Mouse (Mus musculus) CH12.LX (cell line): Measurements from ENCODE around the gene 4930402H24Rik. TPM values are rescaled to one million over a fixed set of nuclear protein-coding genes. Genes with fewer than 3 reads are reported as not detected.

Experiments
- DNase-seq: peaks from one replicate; pipeline ENCODE4 v3.0.0-alpha.2; 2013; ENCODE audit errors: extremely low read depth
- H3K27ac ChIP-seq: 2 replicates; pipeline ENCODE4 v1.5.1; 2012; ENCODE audit warnings: low read depth, mild to moderate bottlenecking, control low read depth, moderate library complexity; ENCODE audit not compliant: insufficient read depth
- H3K27me3 ChIP-seq: replicated peaks from 2 replicates; pipeline ENCODE3; 2012; ENCODE audit warnings: inconsistent platforms
- H3K36me3 ChIP-seq, 2 experiments: replicated peaks in 1 of 2; 2 replicates each; pipeline versions ENCODE3 to v1.6.1; 2012; ENCODE audit warnings: inconsistent platforms in 1 of 2, low read length in 1 of 2, mild to moderate bottlenecking in 1 of 2, mixed read lengths in 1 of 2, moderate library complexity in 1 of 2; ENCODE audit not compliant: control insufficient read depth in 1 of 2, insufficient read depth in 1 of 2
- H3K4me1 ChIP-seq, 2 experiments: 2 replicates each; pipeline ENCODE4 v1.6.1; 2012; ENCODE audit warnings: inconsistent platforms in 1 of 2, moderate library complexity in 1 of 2; ENCODE audit not compliant: insufficient read depth in 2 of 2, control insufficient read depth in 1 of 2
- H3K4me2 ChIP-seq: 2 replicates; pipeline ENCODE4 v1.6.1; 2012; ENCODE audit warnings: low read depth, mild to moderate bottlenecking, control low read depth; ENCODE audit not compliant: poor library complexity, insufficient read depth, severe bottlenecking
- H3K4me3 ChIP-seq, 3 experiments: fragments of 150-350 bp in 1 of 3; sonication (generic) in 1 of 3; replicated peaks in 1 of 3; 2 replicates each; pipeline versions ENCODE3 to v1.5.1; 2011 to 2012; ENCODE audit warnings: low read depth in 2 of 3, low read length in 2 of 3, mild to moderate bottlenecking in 2 of 3, moderate library complexity in 2 of 3, control low read depth in 1 of 3, improper control_type of control experiment in 1 of 3, inconsistent platforms in 1 of 3, mixed read lengths in 1 of 3; ENCODE audit not compliant: poor library complexity in 1 of 3
- H3K79me2 ChIP-seq: replicated peaks from 2 replicates; pipeline ENCODE4 v1.6.1; 2012; ENCODE audit warnings: mild to moderate bottlenecking, moderate library complexity; ENCODE audit not compliant: control insufficient read depth, poor library complexity, insufficient read depth, severe bottlenecking; ENCODE audit errors: extremely low read depth
- H3K9ac ChIP-seq: 2 replicates; pipeline ENCODE4 v1.6.1; 2012; ENCODE audit warnings: low read depth, mild to moderate bottlenecking, control low read depth, moderate library complexity; ENCODE audit not compliant: insufficient read depth
- H3K9me3 ChIP-seq: replicated peaks from 2 replicates; pipeline ENCODE3; 2012; ENCODE audit warnings: low read length, inconsistent platforms, mixed read lengths
- BHLHE40 ChIP-seq: IDR thresholded peaks from 2 replicates; pipeline ENCODE4 v1.6.1; 2011; ENCODE audit warnings: mild to moderate bottlenecking, low read depth, low read length, improper control_type of control experiment
- CHD1 ChIP-seq: IDR thresholded peaks from 2 replicates; pipeline ENCODE4 v1.6.1; 2012; ENCODE audit warnings: low read depth, low read length, improper control_type of control experiment, inconsistent platforms
- CHD2 ChIP-seq: IDR thresholded peaks from 2 replicates; pipeline ENCODE4 v1.6.1; 2011; ENCODE audit warnings: low read length, improper control_type of control experiment
- E2F4 ChIP-seq: IDR thresholded peaks from 2 replicates; pipeline ENCODE4 v1.6.1; 2011; ENCODE audit warnings: low read depth, low read length, improper control_type of control experiment; ENCODE audit not compliant: insufficient replicate concordance
- ETS1 ChIP-seq: conservative IDR thresholded peaks from 2 replicates; pipeline ENCODE4 v1.6.1; 2012; ENCODE audit warnings: low read depth, mild to moderate bottlenecking, inconsistent platforms, low read length, improper control_type of control experiment, moderate library complexity
- GABPA ChIP-seq: IDR thresholded peaks from 2 replicates; pipeline ENCODE4 v1.6.1; 2012; ENCODE audit warnings: low read depth, low read length, improper control_type of control experiment, inconsistent platforms; ENCODE audit not compliant: insufficient replicate concordance
- HCFC1 ChIP-seq: IDR thresholded peaks from 2 replicates; pipeline ENCODE4 v1.6.1; 2012; ENCODE audit warnings: low read depth, mild to moderate bottlenecking, inconsistent platforms, low read length, improper control_type of control experiment
- JUND ChIP-seq: conservative IDR thresholded peaks from 2 replicates; pipeline ENCODE4 v1.6.1; 2011; ENCODE audit warnings: low read depth, low read length, improper control_type of control experiment
- MAX ChIP-seq: IDR thresholded peaks from 2 replicates; pipeline ENCODE4 v1.6.1; 2011; ENCODE audit warnings: low read length, improper control_type of control experiment
- MAZ ChIP-seq: IDR thresholded peaks from 2 replicates; pipeline ENCODE4 v1.6.1; 2012; ENCODE audit warnings: low read depth, mild to moderate bottlenecking, inconsistent platforms, low read length, improper control_type of control experiment, moderate library complexity
- MYC ChIP-seq: IDR thresholded peaks from 2 replicates; pipeline ENCODE4 v1.6.1; 2011; ENCODE audit warnings: low read depth, mild to moderate bottlenecking, improper control_type of control experiment, low read length
- POLR2A ChIP-seq: IDR thresholded peaks from 2 replicates; pipeline ENCODE4 v1.6.1; 2011; ENCODE audit warnings: low read depth, mild to moderate bottlenecking, improper control_type of control experiment, low read length
- RAD21 ChIP-seq: IDR thresholded peaks from 2 replicates; pipeline ENCODE4 v1.6.1; 2011; ENCODE audit warnings: low read depth, mild to moderate bottlenecking, low read length, improper control_type of control experiment, moderate library complexity
- SMC3 ChIP-seq: IDR thresholded peaks from 2 replicates; pipeline ENCODE4 v1.6.1; 2011; ENCODE audit warnings: low read depth, low read length, improper control_type of control experiment
- ZC3H11A ChIP-seq: IDR thresholded peaks from 2 replicates; pipeline ENCODE4 v1.6.1; 2012; ENCODE audit warnings: low read depth, mild to moderate bottlenecking, inconsistent platforms, low read length, improper control_type of control experiment
- ZMIZ1 ChIP-seq: IDR thresholded peaks from 2 replicates; pipeline ENCODE4 v1.6.1; 2012; ENCODE audit warnings: low read depth, mild to moderate bottlenecking, inconsistent platforms, low read length, improper control_type of control experiment
- dilution Hi-C: fragments of 300-500 bp; cut with MboI; formaldehyde crosslinking; loops from 2 replicates; pipeline ENCODE4 v1.14.3; 2020; ENCODE audit warnings: low sequenced_read_pairs; ENCODE audit not compliant: extremely low pct_unique_long_range_greater_than_20kb, extremely low pct_ligation_motif_present
- in situ Hi-C: fragments of 300-500 bp; cut with MboI; formaldehyde crosslinking; loops from 3 replicates; pipeline ENCODE4 v1.14.3; 2019; ENCODE audit warnings: low sequenced_read_pairs, low pct_ligation_motif_present, low pct_unique_long_range_greater_than_20kb, mixed read lengths
- polyA plus RNA-seq: library from polyadenylated mRNA; unstranded; fragments of >175 nt; gene quantifications from 2 replicates; pipeline ENCODE4 v1.2.1, GENCODE M21; 2012; ENCODE audit warnings: low read depth; ENCODE audit not compliant: insufficient read length
- total RNA-seq, 2 experiments: library from RNA; depleted of rRNA; stranded (reverse); fragments of 300-350 nt in 1 of 2; fragments of >200 nt in 1 of 2; gene quantifications; 2 replicates each; pipeline ENCODE4 v1.2.3; 2012 to 2014

4930402H24Rik gene
- total and polyA plus RNA-seq, 3 experiments, result 4.2 to 4.8 (median 4.2) TPM

- no peak overlapping the region for H3K27ac ChIP-seq
- H3K4me3 ChIP-seq, result no peak overlapping the region
- H3K4me2 ChIP-seq, result no peak overlapping the region
- no peak for DNase-seq
- no peaks in the 10 kb centered on the region for H3K36me3 ChIP-seq
- TF ChIP-seq SMC3, result no peak
- peaks cover 34% of the 10 kb centered on the region for H3K27me3 ChIP-seq
- no peak overlapping the region for H3K9ac ChIP-seq
- H3K4me1 ChIP-seq, result peaks cover 7 to 12% of the 10 kb centered on the region in 2 experiments; a peak in 2 of 4 replicates
- H3K79me2 ChIP-seq, result no peaks in the 10 kb centered on the region
- H3K9me3 ChIP-seq, result no peaks in the 10 kb centered on the region
- in situ Hi-C loops, result no loop called here
- dilution Hi-C loops, result no loop called here
Observed at GRCm38 (mm10) chr2:130693563-130693962, 212.6 kb downstream of the 4930402H24Rik start.

GRCm38 (mm10) chr2:130689011-130689410 lies 217.2 kb downstream of the 4930402H24Rik start:
- dilution Hi-C loops, result no loop called here
- DNase-seq, result no peak
- in situ Hi-C loops, result no loop called here

GRCm38 (mm10) chr2:130685426-130685825 lies 220.8 kb downstream of the 4930402H24Rik start:
- H3K9ac ChIP-seq, result no peak overlapping the region
- no peaks in the 10 kb centered on the region for H3K9me3 ChIP-seq
- TF ChIP-seq ZC3H11A, result no peak
- TF ChIP-seq ZMIZ1, result no peak
- no peak for TF ChIP-seq E2F4
- TF ChIP-seq ETS1, result no peak
- no peak for TF ChIP-seq BHLHE40
- no peak for TF ChIP-seq JUND
- no peak for TF ChIP-seq MAX
- TF ChIP-seq SMC3, result no peak
- no peak for TF ChIP-seq HCFC1
- TF ChIP-seq MAZ, result no peak
- no peak for TF ChIP-seq CHD1
- no peak for TF ChIP-seq POLR2A
- TF ChIP-seq MYC, result no peak
- TF ChIP-seq RAD21, result no peak
- TF ChIP-seq, all 38 proteins: peak for 0
- Histone ChIP-seq H3K36me3 (peaks cover 39 to 70% of the 10 kb centered on the region in 2 experiments), H3K27me3 (no peaks in the 10 kb centered on the region), H3K4me1 (peaks cover 0 to under 1% of the 10 kb centered on the region in 2 experiments; a peak in 1 of 4 replicates), H3K4me2 (no peak overlapping the region), H3K79me2 (no peaks in the 10 kb centered on the region), H3K4me3 (no peak overlapping the region), H3K27ac (no peak overlapping the region)
- in situ Hi-C loops, result no loop called here
- no peak for DNase-seq
- dilution Hi-C loops, result no loop called here

More at GRCm38 (mm10) chr2:130689011-130689410, 217.2 kb downstream of the 4930402H24Rik start:
- no peak overlapping the region for H3K27ac ChIP-seq
- TF ChIP-seq CHD2 (no peak), CHD1 (no peak), GABPA (no peak), SMC3 (no peak)
- TF ChIP-seq, all 38 proteins: peak for 0
- Histone ChIP-seq H3K79me2 (no peaks in the 10 kb centered on the region), H3K9me3 (no peaks in the 10 kb centered on the region), H3K27me3 (no peaks in the 10 kb centered on the region), H3K4me2 (no peak overlapping the region), H3K4me3 (no peak overlapping the region), H3K9ac (no peak overlapping the region), H3K4me1 (no peaks in the 10 kb centered on the region), H3K36me3 (peaks cover 12 to 40% of the 10 kb centered on the region in 2 experiments)
